Mouse (Mus musculus) thymus, postnatal 25 days (tissue): ENCODE measurements around the gene Mfap1a.
"Not testable (repeated sequence)": the region's sequence is repeated elsewhere in the genome, so short reads cannot be mapped to it uniquely, and the experiment has no call there.

Source experiments
- DNase-seq: peaks from one replicate; pipeline ENCODE4 v3.0.0; 2022

Gene Mfap1a

GRCm38 (mm10) chr2:121474180-121474535, 32.3 kb downstream of the Mfap1a start:
- DNase-seq, result no peak

GRCm38 (mm10) chr2:121473301-121474179, 32.9 kb downstream of the Mfap1a start, which contains the start of gene Mfap1b:
TSS of gene Mfap1b (minus strand) at chr2:121474067.
- peak; percentile 74 for DNase-seq

- DNase-seq, result not testable (repeated sequence)
These were observed 33.7 kb downstream of the Mfap1a start for GRCm38 (mm10) chr2:121472783-121473182.

GRCm38 (mm10) chr2:121468982-121469381, 37.5 kb downstream of the Mfap1a start:
- not testable (repeated sequence) for DNase-seq

- no peak for DNase-seq
These were observed 46.4 kb downstream of the Mfap1a start for GRCm38 (mm10) chr2:121460071-121460470.

- peak; percentile 88 for DNase-seq
These were observed 49.5 kb downstream of the Mfap1a start, which contains the start of gene Serinc4 for GRCm38 (mm10) chr2:121456692-121457642. TSS of gene Serinc4 (minus strand) at chr2:121456781.

- no peak for DNase-seq
These were observed 50.9 kb downstream of the Mfap1a start for GRCm38 (mm10) chr2:121455534-121455933.

GRCm38 (mm10) chr2:121453917-121454316, 52.5 kb downstream of the Mfap1a start:
- no peak for DNase-seq

- no peak for DNase-seq
These were observed 53.5 kb downstream of the Mfap1a start, which contains the start of gene Hypk for GRCm38 (mm10) chr2:121452990-121453389. TSS of gene Hypk (plus strand) at chr2:121453290.

GRCm38 (mm10) chr2:121452361-121452760, 54.1 kb downstream of the Mfap1a start:
- DNase-seq, result no peak

GRCm38 (mm10) chr2:121450093-121450492, 56.4 kb downstream of the Mfap1a start:
- DNase-seq, result no peak

- no peak for DNase-seq
These were observed 56.9 kb downstream of the Mfap1a start for GRCm38 (mm10) chr2:121449545-121450011.

- peak; percentile 99 for DNase-seq
These were observed 57.5 kb downstream of the Mfap1a start, which contains the start of gene Serf2 for GRCm38 (mm10) chr2:121448739-121449535. TSS of gene Serf2 (plus strand) at chr2:121449195.

GRCm38 (mm10) chr2:121448136-121448535, 58.3 kb downstream of the Mfap1a start:
- DNase-seq, result peak; percentile 51

GRCm38 (mm10) chr2:121447006-121447405, 59.5 kb downstream of the Mfap1a start:
- DNase-seq, result no peak

- no peak for DNase-seq
These were observed 60.0 kb downstream of the Mfap1a start for GRCm38 (mm10) chr2:121446506-121446905.

GRCm38 (mm10) chr2:121445117-121445516, 61.3 kb downstream of the Mfap1a start:
- DNase-seq, result no peak

GRCm38 (mm10) chr2:121444178-121444577, 62.3 kb downstream of the Mfap1a start, which contains the start of gene Ell3:
TSS of gene Ell3 (minus strand) at chr2:121444278.
- DNase-seq, result no peak

- no peak for DNase-seq
These were observed 63.5 kb downstream of the Mfap1a start for GRCm38 (mm10) chr2:121443068-121443349.

- peak; percentile 55 for DNase-seq
These were observed 64.0 kb downstream of the Mfap1a start for GRCm38 (mm10) chr2:121442259-121443067.
